Mouse (Mus musculus) embryonic facial prominence, embryonic 10.5 days (tissue): ENCODE measurements around the gene Ptdss2. TPM values are rescaled to one million over a fixed set of nuclear protein-coding genes. Genes with fewer than 3 reads are reported as not detected.

Experiments
- polyA plus RNA-seq: library from polyadenylated mRNA; unstranded; fragments of >200 nt; fragmentation: Nextera tagmentation; extraction: Ambion mirVana; gene quantifications from 2 replicates; pipeline ENCODE4 v1.2.1, GENCODE M21; 2016

Ptdss2 gene
- polyA plus RNA-seq, 1 experiment from 2014 or later = 77.8 TPM

Other genes starting within 250 kb of the Ptdss2 start
- gene Psmd13, start 240.4 kb upstream of the Ptdss2 start, polyA plus RNA-seq = 332 TPM in 2 replicates
- 22.6 and 24.5 TPM in 2 replicates for gene Sirt3, start 240.1 kb upstream of the Ptdss2 start, polyA plus RNA-seq
- not detected in 2 replicates for gene Cox8b, start 221.9 kb upstream of the Ptdss2 start, polyA plus RNA-seq
- 0.19 TPM in 1 of 2 replicates, not detected in the other for gene Nlrp6, start 201.5 kb upstream of the Ptdss2 start, polyA plus RNA-seq
- 13.5 and 14.3 TPM in 2 replicates for gene Pgghg, start 181.0 kb upstream of the Ptdss2 start, polyA plus RNA-seq
- gene Ifitm5, start 172.1 kb upstream of the Ptdss2 start, polyA plus RNA-seq = 2.9 and 3.8 TPM in 2 replicates
- 0.52 TPM in 1 of 2 replicates, not detected in the other for gene Gm45717, start 166.4 kb upstream of the Ptdss2 start, polyA plus RNA-seq
- 602 and 668 TPM in 2 replicates for gene Ifitm2, start 166.4 kb upstream of the Ptdss2 start, polyA plus RNA-seq
- 8.7 and 13.4 TPM in 2 replicates for gene Ifitm1, start 155.2 kb upstream of the Ptdss2 start, polyA plus RNA-seq
- gene Ifitm3, start 111.6 kb upstream of the Ptdss2 start, polyA plus RNA-seq = 42.6 and 44.7 TPM in 2 replicates
- not detected in 2 replicates for gene Ifitm6, start 104.5 kb upstream of the Ptdss2 start, polyA plus RNA-seq
- gene Gm17387, start 93.3 kb upstream of the Ptdss2 start, polyA plus RNA-seq = not detected in 2 replicates
- gene B4galnt4, start 61.3 kb upstream of the Ptdss2 start, polyA plus RNA-seq = 26.5 and 27.7 TPM in 2 replicates
- gene Pkp3, start 44.2 kb upstream of the Ptdss2 start, polyA plus RNA-seq = 9.4 and 9.6 TPM in 2 replicates
- 2.2 and 2.3 TPM in 2 replicates for gene Sigirr, start 21.8 kb upstream of the Ptdss2 start, polyA plus RNA-seq
- gene Ano9, start 4.6 kb upstream of the Ptdss2 start, polyA plus RNA-seq = 1.8 and 2.5 TPM in 2 replicates
- 77.9 and 79.7 TPM in 2 replicates for gene Rnh1, start 50.5 kb downstream of the Ptdss2 start, polyA plus RNA-seq
- 94.3 and 94.9 TPM in 2 replicates for gene Hras, start 71.6 kb downstream of the Ptdss2 start, polyA plus RNA-seq
- gene Lrrc56, start 71.8 kb downstream of the Ptdss2 start, polyA plus RNA-seq = 15.1 and 18.1 TPM in 2 replicates
- 4.9 and 5.3 TPM in 2 replicates for gene Lmntd2, start 91.7 kb downstream of the Ptdss2 start, polyA plus RNA-seq
- gene Rassf7, start 93.5 kb downstream of the Ptdss2 start, polyA plus RNA-seq = 54.5 and 56.0 TPM in 2 replicates
- gene Phrf1, start 106.4 kb downstream of the Ptdss2 start, polyA plus RNA-seq = 114 and 124 TPM in 2 replicates
- gene Irf7, start 144.1 kb downstream of the Ptdss2 start, polyA plus RNA-seq = 0.34 TPM in 2 replicates
- 0.10 and 0.17 TPM in 2 replicates for gene Cdhr5, start 154.4 kb downstream of the Ptdss2 start, polyA plus RNA-seq
- 8.8 and 9.6 TPM in 2 replicates for gene Sct, start 156.8 kb downstream of the Ptdss2 start, polyA plus RNA-seq
- 0.60 and 0.86 TPM in 2 replicates for gene Drd4, start 169.6 kb downstream of the Ptdss2 start, polyA plus RNA-seq
- gene Deaf1, start 205.3 kb downstream of the Ptdss2 start, polyA plus RNA-seq = 57.9 and 65.0 TPM in 2 replicates
- gene Tmem80, start 205.4 kb downstream of the Ptdss2 start, polyA plus RNA-seq = 44.9 and 49.0 TPM in 2 replicates
- gene Eps8l2, start 216.5 kb downstream of the Ptdss2 start, polyA plus RNA-seq = 12.1 and 13.0 TPM in 2 replicates